Mouse (Mus musculus): Measurements from ENCODE around the gene Cdyl2. TPM values are rescaled to one million over a fixed set of nuclear protein-coding genes. Genes with fewer than 3 reads are reported as not detected.

Cdyl2 gene
- polyA plus RNA-seq, 1 experiment: 3.2 TPM

DNA sequence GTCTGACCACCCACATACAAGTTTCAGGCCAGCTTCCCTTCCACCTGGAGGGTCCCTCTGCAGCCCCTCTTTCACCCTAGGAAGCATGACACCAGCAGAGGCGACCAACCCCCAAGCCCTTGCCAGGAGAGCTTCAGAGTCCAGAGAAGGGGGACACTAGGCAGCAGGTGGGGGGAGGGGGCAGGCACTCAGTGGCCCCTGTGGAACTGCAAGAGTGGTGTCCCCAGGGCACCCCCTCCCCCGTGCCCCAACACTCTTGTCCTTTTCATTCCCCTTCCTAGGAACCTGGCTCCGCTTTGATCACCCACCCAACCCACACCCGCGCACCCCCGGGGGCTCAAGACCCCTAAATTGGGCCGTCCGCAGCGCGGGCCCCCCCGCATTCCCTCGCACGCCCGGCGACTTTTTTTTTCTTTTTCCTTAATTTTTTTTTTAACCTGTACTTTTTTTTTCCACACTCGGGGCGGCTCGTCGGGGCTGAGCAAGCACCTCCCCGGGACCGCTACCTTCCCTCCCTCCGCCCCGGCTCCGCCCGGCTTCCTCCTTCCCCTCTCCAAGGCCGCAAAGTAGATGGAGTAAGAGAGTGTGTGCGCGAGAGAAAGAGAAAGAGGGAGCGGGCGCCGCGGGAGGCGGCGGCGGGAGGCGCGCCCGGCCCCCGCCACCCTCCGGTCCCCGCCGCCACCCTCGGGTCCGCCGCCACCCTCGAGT lies 661 bp downstream of the Cdyl2 start:
- TF ChIP-seq CTCF (IDR thresholded peaks at IDR 0.05; ENCODE audit: borderline replicate concordance, extremely low read depth, insufficient read depth, insufficient read length) (no peak), POLR2A (IDR thresholded peaks at IDR 0.05; ENCODE audit: borderline replicate concordance, extremely low read depth, insufficient read depth, insufficient read length, poor library complexity, severe bottlenecking) (no peak)
- DNase-seq (ENCODE audit: low read depth): peak; percentile 12

DNA sequence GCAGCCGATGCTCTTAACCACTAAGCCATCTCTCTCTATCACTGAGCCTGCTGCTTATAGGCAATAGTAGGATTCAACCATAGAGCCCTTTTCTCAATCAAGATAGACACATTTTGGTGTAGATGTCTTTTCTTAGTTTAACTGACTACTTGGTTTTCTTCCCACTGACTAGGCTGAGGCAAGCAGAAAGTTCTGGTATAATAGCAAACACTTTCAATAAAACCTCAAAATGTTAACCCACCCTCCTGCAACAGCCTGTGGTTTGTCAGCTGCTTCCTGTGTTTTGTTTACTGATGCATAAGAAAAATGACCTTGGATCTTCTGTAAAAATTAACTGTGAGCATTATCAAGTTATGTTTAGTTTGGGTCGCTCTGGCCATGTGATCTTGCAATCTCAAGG lies 11.3 kb downstream of the Cdyl2 start:
- no peak for TF ChIP-seq CTCF (IDR thresholded peaks at IDR 0.05; ENCODE audit: borderline replicate concordance, extremely low read depth, insufficient read depth, insufficient read length)
- TF ChIP-seq POLR2A (IDR thresholded peaks at IDR 0.05; ENCODE audit: borderline replicate concordance, extremely low read depth, insufficient read depth, insufficient read length, poor library complexity, severe bottlenecking): no peak
- no peak for DNase-seq (ENCODE audit: low read depth)

DNA sequence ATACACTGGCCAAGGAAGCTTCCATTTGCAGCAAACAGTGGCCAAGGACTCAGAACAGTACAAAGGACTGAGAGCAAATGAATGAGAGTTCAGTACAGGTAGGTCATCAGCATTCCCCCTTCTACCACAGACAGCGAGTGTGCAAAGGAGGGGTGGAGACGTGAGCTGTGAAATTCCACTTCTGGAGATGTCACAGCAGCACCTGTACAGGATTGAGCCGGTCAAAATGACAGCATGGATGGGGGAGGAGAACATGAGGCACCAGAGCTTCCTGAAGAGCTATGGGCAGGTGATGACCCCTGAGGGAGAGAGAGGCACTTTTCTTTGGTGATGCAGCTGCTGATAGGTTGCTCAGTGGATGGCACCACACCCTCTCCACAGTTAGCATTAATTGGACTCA lies 25.3 kb downstream of the Cdyl2 start:
- TF ChIP-seq POLR2A (IDR thresholded peaks at IDR 0.05; ENCODE audit: borderline replicate concordance, extremely low read depth, insufficient read depth, insufficient read length, poor library complexity, severe bottlenecking): no peak
- TF ChIP-seq CTCF (IDR thresholded peaks at IDR 0.05; ENCODE audit: borderline replicate concordance, extremely low read depth, insufficient read depth, insufficient read length): no peak

DNA sequence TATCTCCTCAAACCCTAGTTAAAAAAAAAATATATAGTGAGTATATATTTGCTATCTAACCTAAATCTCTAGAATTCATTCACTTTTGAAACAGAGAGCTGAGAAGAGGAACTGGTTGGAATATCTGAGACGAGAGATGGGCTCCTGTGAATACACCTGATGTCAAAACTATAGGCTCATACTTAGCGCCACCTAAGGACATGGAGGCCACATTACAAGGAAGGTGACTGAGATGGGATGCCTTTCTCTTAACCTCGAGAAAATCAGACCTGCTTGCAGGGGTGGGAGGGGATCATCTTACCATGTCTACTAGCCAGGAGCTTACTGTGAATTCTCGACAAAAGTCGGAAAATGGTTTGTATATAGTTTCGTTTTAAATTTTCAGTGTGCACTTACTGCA lies 30.3 kb downstream of the Cdyl2 start:
- no peak for DNase-seq (ENCODE audit: low read depth)
- no peak for TF ChIP-seq CTCF (IDR thresholded peaks at IDR 0.05; ENCODE audit: borderline replicate concordance, extremely low read depth, insufficient read depth, insufficient read length)
- TF ChIP-seq POLR2A (IDR thresholded peaks at IDR 0.05; ENCODE audit: borderline replicate concordance, extremely low read depth, insufficient read depth, insufficient read length, poor library complexity, severe bottlenecking): no peak

More for the DNA sequence above, 25.3 kb downstream of the Cdyl2 start:
- DNase-seq (ENCODE audit: low read depth): no peak

DNA sequence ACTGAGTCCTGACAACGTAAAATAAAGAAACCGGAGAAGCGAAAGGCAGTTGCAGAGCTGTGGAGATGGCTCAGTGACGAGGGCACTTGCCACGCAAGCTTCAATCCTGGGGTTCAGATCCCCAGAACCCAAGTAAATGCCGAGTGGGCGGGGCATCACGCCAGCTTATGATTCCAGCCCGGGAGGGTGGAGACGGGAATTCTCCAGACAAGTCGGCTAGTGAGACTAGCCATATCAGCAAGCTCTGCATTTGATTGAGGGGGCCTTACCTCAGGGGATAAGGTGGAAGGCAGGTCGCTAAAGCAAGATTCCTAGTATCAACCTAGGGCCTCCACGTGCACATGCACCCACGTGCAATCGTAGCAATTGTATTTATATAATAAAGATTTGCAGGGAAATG lies 39.9 kb downstream of the Cdyl2 start:
- DNase-seq (ENCODE audit: low read depth): no peak
- TF ChIP-seq CTCF (IDR thresholded peaks at IDR 0.05; ENCODE audit: borderline replicate concordance, extremely low read depth, insufficient read depth, insufficient read length) (no peak), POLR2A (IDR thresholded peaks at IDR 0.05; ENCODE audit: borderline replicate concordance, extremely low read depth, insufficient read depth, insufficient read length, poor library complexity, severe bottlenecking) (no peak)

DNA sequence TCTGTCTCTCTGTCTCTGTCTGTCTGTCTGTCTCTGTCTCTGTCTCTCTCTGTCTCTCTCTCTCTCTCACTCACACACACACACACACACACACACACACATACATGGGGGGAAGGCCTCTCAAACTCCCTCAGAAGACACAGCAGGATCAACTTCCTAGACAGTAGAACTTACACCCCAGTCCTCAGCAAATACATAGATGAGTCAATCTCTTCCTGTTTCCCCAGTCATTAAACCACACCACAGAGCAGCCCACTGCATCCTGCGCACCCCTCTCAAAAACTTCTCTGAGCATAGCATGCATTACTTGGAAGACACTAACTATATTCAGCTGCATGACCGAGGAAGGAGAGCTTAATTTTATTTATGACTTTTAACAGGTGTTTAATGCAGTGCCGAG lies 43.0 kb downstream of the Cdyl2 start:
- DNase-seq (ENCODE audit: low read depth): no peak
- TF ChIP-seq CTCF (IDR thresholded peaks at IDR 0.05; ENCODE audit: borderline replicate concordance, extremely low read depth, insufficient read depth, insufficient read length): no peak
- no peak for TF ChIP-seq POLR2A (IDR thresholded peaks at IDR 0.05; ENCODE audit: borderline replicate concordance, extremely low read depth, insufficient read depth, insufficient read length, poor library complexity, severe bottlenecking)

DNA sequence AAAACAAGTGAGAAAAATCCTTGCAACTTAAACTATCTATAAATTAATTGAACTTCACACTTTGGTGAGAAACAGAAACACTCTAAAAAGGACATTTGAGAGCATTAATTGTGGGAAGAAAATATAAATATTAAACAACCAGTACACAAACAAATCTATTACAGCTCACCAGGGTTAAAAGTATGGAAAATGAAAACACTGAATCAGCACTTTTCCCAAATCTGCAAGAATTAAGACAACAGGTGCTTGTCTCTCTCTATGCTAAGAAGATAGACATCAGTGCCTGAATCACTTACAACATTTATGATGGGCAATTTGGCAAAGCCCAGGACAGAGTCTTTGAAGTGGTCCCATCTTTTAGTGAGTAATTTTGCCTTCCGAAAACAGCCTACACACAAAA lies 56.6 kb downstream of the Cdyl2 start:
- TF ChIP-seq POLR2A (IDR thresholded peaks at IDR 0.05; ENCODE audit: borderline replicate concordance, extremely low read depth, insufficient read depth, insufficient read length, poor library complexity, severe bottlenecking): no peak
- DNase-seq (ENCODE audit: low read depth): no peak

DNA sequence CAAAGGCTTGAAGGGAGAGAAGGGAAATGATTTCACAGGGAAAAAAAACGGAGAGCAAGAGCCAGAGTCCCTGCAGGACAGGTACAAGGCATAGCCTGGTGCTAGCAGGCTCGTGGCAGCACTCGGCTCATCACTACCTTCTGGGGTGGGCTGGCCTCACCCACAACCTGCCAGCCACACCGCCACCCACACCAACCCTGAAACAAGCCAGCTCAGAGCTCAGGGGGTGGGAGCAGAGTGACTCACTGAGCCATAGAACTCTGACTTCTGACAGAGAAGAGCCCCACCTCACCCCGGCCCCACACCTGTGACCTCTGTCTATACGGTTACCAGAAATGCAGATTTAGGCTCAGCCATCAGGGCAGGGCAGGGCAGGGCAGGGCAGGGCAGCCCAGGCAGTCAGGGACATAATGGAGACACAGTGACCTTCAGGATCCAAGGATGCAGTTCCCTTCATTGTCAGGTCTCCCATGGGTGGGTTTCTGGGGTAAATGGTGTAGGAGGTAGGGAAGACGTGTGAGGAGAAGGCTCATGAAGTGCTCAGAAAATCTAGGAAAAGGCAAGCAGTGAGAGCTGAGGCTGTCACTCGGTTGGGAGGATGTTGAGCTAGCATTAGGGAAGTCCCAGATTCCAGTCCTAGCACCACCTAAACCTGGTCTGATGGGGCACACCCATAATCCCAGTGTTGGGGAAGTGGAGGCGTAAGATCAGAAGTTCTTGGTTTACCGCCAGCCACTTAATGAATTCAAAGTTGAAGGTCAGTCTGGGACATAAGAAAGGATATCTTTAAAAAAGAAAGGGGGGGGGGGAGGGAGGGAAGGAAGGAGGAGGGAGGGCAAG lies 58.6 kb downstream of the Cdyl2 start:
- DNase-seq (ENCODE audit: low read depth): no peak
- TF ChIP-seq CTCF (IDR thresholded peaks at IDR 0.05; ENCODE audit: borderline replicate concordance, extremely low read depth, insufficient read depth, insufficient read length): no peak
- TF ChIP-seq POLR2A (IDR thresholded peaks at IDR 0.05; ENCODE audit: borderline replicate concordance, extremely low read depth, insufficient read depth, insufficient read length, poor library complexity, severe bottlenecking): no peak

DNA sequence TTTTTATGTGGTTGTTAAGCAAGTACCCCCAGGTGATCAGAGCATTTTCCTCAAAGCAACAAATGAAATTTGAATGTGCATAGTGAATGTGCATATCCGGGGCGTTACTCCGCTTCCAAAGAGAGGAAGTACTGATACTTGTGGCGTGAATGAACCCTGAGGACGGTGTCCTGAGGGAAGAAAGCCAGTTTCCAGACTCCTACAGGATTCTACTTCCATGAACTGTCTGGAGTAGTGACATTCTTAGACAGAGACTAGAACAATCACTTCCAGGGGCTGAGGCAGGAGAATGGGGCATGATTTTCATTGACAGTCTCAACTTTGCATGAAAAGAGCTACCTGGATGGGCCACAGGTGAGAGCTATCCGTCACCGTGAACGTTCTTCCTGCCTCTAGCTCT lies 59.3 kb downstream of the Cdyl2 start:
- no peak for DNase-seq (ENCODE audit: low read depth)
- TF ChIP-seq CTCF (IDR thresholded peaks at IDR 0.05; ENCODE audit: borderline replicate concordance, extremely low read depth, insufficient read depth, insufficient read length): no peak
- no peak for TF ChIP-seq POLR2A (IDR thresholded peaks at IDR 0.05; ENCODE audit: borderline replicate concordance, extremely low read depth, insufficient read depth, insufficient read length, poor library complexity, severe bottlenecking)

DNA sequence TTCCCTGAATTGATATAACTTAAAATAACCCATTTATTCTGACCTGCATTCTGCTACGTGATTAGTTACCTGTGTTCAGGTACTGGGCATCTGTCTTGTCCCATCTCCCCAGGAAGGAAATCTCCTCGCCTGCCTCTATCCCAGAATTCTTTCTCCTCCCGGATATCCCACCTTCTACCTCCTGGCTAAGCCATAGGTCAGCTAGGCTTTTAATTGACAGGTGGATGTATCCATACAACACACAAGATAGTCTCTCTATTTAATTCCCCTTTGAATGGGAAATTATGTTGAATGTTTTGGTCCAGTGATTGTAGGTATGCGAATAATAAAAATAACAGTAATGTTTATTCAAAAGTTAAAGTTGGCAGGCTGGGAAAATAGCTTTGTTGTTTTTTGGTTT lies 59.7 kb downstream of the Cdyl2 start:
- DNase-seq (ENCODE audit: low read depth): no peak
- TF ChIP-seq POLR2A (IDR thresholded peaks at IDR 0.05; ENCODE audit: borderline replicate concordance, extremely low read depth, insufficient read depth, insufficient read length, poor library complexity, severe bottlenecking): no peak
- TF ChIP-seq CTCF (IDR thresholded peaks at IDR 0.05; ENCODE audit: borderline replicate concordance, extremely low read depth, insufficient read depth, insufficient read length): no peak

DNA sequence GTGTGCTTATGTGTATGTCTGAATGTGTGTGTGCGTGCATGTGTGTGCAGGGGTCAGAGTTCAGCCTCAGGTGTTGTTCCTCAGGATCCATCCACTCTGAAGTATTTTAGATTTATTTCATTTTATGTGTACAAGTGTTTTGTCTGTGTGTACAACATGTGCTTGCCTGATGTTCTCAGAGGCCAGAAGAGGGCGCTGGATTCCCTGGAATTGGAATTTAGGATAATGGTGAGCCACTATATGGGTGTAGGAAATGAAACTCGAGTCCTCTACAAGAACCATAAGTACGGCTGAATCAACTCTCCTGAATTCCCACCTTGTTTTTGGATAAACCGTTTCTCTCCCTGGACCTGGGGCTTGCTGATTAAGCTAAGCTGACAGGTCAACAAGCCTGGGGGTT lies 61.2 kb downstream of the Cdyl2 start:
- TF ChIP-seq POLR2A (IDR thresholded peaks at IDR 0.05; ENCODE audit: borderline replicate concordance, extremely low read depth, insufficient read depth, insufficient read length, poor library complexity, severe bottlenecking): no peak
- TF ChIP-seq CTCF (IDR thresholded peaks at IDR 0.05; ENCODE audit: borderline replicate concordance, extremely low read depth, insufficient read depth, insufficient read length): peak; percentile 7; the same call in 1 of the 2 replicates

DNA sequence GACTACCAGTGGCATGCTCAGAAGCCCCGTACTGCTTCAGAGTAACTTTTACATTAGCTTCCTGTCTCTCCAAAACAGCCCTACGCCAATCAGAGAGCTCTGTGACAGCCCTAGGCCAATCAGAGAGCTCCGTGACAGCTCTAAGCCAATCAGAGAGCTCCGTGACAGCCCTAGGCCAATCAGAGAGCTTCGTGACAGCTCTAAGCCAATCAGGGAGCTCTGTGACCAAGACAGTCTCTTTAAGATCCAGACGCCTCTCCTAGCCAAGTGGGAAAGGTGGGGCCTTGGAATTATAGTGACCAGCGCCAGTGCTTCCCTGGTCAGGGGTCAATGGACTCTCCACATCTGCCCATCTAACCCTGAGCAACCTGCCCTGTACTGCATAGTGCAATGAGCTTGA lies 62.2 kb downstream of the Cdyl2 start:
- DNase-seq (ENCODE audit: low read depth): no peak
- TF ChIP-seq CTCF (IDR thresholded peaks at IDR 0.05; ENCODE audit: borderline replicate concordance, extremely low read depth, insufficient read depth, insufficient read length) (no peak), POLR2A (IDR thresholded peaks at IDR 0.05; ENCODE audit: borderline replicate concordance, extremely low read depth, insufficient read depth, insufficient read length, poor library complexity, severe bottlenecking) (no peak)

More for the DNA sequence above, 61.2 kb downstream of the Cdyl2 start:
- peak; percentile 30 for DNase-seq (ENCODE audit: low read depth)

Measured in brain, embryonic 14.5 days (tissue).